Mouse (Mus musculus): ENCODE results near the gene Cbx7.

The Cbx7 gene

DNA sequence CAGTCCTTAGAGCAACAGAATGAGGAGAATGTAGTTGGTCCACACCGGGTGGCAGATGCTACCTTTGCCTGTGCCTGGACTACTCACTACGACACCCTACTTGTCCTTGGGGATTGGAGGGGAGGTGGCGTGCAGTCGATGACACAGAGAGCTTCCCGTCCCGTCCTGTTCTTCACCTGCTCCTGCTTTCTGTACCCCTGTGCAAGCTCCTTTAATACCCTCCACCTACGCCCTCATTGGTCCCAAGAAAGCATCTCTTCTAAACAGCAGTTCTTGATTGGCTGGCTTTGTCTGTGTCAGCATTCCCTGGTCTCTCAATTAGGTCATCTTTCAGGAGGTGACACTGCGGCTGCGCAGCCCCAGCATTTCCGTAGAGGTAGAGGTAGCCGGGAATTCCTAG lies at the start of gene Cbx7:
Gene Cbx7 (minus strand): TSS at position 180 of the 400 bp plus-strand sequence.
- DNase-seq (ENCODE audit: low spot score): no peak

DNA sequence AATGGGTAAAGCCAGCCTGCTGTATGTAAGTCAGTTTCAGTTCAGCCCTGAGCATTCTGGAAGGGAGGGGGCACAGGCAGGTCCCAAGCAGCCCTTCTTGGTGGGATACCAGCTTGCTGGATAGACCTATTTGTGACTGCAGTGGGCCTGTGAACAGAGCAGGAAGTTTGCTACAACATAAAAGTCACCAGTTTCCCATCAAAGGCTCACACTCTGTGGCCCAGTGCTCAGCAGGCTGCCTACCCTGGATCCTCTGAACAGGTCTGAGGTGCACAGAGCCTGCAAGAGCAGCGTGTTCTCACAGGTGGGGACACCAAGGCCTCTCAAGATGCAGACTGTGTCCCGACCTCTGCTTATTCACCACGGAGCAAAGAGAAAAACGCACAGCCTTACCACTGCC lies 49.6 kb upstream of the Cbx7 start:
- no peak for DNase-seq (ENCODE audit: low spot score)

- DNase-seq (ENCODE audit: low spot score): no peak
These were observed 48.7 kb upstream of the Cbx7 start for GRCm38 (mm10) chr15:80019625-80020024.

- no peak for DNase-seq (ENCODE audit: low spot score)
These were observed 48.3 kb upstream of the Cbx7 start for GRCm38 (mm10) chr15:80019220-80019619.

GRCm38 (mm10) chr15:80016563-80017301 lies 45.8 kb upstream of the Cbx7 start:
- DNase-seq (ENCODE audit: low spot score): no peak

- DNase-seq (ENCODE audit: low spot score): no peak
These were observed 44.5 kb upstream of the Cbx7 start for GRCm38 (mm10) chr15:80015211-80015952.

DNA sequence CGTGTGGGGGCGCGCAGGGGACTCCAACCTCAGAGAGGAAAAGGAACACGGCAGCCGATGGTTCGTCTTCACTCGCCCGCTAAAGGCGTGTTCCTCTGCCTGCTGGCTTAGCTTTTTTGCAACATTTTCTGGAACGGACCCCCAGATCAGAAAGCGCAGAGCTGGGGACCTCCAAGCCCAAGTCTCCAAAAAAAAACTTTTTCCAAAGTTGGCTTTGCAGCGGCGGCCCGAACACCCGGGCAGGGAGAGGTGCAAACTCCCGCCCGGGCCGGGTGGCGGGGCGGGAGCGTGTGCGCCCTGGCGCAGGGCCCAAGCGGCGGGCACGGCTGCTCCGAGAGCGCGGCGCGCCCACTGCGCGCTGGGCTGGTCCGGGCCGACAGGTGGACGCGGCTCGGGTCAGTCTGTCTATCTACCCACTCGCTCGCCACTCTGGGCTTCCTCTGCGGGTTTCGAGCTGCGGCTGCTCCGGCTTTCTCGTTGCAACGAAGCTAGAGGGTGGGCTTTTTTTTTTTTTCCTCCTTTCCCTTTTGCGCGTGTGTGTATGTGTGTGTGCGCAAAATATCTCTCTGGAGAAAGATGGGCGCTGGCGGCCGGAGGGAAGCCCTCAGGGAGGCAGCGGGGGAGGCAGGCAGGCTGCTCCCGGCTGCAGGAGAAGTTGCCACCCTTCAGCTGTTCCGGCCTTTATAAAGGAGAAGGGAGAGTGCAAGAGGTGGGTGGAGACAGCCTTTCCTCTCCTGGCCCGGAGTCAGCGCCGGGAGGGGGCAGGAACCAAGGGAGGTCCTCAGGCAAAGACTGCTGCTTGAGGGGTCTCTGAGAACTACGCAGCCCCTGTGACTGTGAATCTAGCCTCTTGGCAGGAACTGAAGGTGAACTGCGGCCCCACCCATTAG lies 43.6 kb upstream of the Cbx7 start, which contains the start of gene Pdgfb:
Gene Pdgfb (minus strand): TSS at position 657 of the 890 bp plus-strand sequence.
- peak; percentile 68 for DNase-seq (ENCODE audit: low spot score)

- no peak for DNase-seq (ENCODE audit: low spot score)
These were observed 43.1 kb upstream of the Cbx7 start for GRCm38 (mm10) chr15:80014031-80014320.

GRCm38 (mm10) chr15:80013256-80014030 lies 42.5 kb upstream of the Cbx7 start:
- no peak for DNase-seq (ENCODE audit: low spot score)

DNA sequence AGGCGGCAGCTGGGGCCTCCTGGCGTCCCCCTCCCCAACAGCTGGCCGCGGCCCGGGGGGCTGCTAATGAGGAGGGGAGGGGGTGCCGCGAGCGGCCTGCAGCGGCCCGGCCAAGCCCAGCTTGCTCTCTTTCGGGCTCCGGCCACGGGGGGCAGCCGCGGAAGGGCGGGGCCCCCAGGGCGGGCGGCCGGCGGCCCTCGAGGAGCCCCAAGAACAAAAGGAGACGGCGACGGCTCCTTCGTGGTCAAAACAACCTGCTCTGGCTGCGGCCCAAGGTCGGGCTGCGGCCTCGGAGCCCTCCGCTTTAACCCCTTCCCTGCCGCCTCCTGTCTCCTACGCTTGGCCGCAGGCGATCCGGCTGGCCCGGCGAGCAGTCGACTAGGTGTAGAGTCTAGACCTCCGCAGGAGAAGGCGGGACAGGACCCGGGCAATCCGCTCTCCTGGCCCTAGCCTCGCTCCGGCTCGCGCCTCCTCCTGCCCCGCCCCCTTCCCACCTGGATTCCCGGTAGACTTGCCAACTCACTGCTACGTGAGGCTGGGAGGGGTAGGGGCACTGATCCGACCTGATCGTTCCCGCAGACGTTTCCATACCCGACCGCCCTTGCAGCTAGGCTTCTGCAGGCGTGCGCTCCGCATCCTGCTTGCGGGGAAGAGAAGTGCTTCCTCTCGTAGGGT lies 41.7 kb upstream of the Cbx7 start:
- peak; percentile 77 for DNase-seq (ENCODE audit: low spot score)

GRCm38 (mm10) chr15:80011778-80012526 lies 41.0 kb upstream of the Cbx7 start:
- peak; percentile 79 for DNase-seq (ENCODE audit: low spot score)

DNA sequence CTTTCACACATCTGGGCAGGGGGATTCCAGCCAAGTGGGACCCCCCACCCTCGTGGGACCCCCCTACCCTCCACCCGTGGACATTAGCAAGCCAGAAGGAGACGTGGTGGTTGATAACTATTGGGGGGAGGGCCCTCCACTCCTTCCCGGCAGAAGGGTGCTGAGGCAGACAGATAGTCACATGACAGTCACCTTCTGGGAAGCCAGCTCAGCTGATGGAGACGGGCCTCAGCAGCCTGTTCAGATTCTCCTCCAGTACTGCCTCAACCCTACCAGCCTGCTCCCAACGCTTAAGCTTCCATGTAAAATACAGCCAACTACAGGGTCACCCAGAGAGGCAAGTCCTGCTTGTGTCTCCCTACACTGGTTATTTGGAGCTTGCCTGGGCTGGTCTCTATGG lies 40.3 kb upstream of the Cbx7 start:
- no peak for DNase-seq (ENCODE audit: low spot score)

GRCm38 (mm10) chr15:80010182-80010558 lies 39.3 kb upstream of the Cbx7 start:
- DNase-seq (ENCODE audit: low spot score): no peak

DNA sequence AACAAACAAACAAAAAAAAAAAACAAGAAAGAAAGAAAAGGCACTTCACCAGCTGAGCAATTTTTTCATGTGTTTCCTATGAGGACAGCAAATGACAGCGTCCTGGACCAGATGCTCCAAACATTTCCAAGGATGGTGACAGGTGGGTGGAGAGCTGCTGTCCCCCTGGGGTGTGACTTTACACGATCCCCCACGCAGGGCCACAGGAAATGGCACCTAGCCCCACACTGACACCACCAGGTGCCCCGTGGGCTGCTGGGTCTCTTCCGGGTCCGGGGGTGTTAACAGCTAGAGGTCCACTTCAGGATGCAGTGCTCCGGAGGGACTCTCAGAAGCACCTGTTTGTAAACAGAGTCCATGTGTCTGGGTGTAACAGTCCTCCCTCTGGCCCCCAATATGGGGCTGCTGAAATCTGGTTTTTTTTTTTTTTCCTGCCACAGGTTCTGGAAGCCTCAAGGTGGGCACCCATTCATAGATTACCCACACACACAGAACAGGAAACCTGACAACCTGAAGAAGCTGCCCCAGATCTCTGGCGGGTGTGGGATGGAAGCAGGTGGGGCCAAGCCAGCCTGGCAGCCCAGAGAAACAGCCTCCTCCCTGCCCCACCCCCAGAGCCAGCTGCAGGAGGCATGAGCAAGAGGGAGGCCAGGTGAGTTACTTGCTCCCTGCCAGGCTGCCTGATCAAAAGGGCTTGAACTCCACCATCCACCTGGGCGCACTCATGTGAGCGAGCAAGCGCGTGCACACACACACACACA lies 38.7 kb upstream of the Cbx7 start:
- DNase-seq (ENCODE audit: low spot score): no peak

DNA sequence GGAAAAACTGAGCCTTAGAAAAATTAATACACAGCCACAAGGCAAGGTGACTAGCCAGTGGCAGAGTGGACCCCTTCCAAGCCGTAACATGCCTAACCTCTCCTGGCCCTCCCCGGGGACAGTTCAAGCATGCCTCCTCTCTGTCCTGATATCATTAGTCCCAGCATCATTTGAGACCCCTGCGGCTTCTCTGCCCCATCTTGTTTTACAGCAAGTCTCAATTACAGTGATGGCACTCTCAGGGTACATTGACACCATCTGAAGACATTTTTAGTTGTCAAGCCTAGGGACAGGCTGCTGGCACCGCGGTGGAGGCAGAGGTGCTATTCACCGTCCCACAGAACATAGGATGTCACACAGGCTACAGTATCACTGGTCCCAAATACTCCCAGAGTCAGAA lies 37.5 kb upstream of the Cbx7 start:
- DNase-seq (ENCODE audit: low spot score): no peak

- DNase-seq (ENCODE audit: low spot score): no peak
These were observed 35.2 kb upstream of the Cbx7 start for GRCm38 (mm10) chr15:80006156-80006555.

GRCm38 (mm10) chr15:80005436-80005835 lies 34.5 kb upstream of the Cbx7 start:
- no peak for DNase-seq (ENCODE audit: low spot score)

DNA sequence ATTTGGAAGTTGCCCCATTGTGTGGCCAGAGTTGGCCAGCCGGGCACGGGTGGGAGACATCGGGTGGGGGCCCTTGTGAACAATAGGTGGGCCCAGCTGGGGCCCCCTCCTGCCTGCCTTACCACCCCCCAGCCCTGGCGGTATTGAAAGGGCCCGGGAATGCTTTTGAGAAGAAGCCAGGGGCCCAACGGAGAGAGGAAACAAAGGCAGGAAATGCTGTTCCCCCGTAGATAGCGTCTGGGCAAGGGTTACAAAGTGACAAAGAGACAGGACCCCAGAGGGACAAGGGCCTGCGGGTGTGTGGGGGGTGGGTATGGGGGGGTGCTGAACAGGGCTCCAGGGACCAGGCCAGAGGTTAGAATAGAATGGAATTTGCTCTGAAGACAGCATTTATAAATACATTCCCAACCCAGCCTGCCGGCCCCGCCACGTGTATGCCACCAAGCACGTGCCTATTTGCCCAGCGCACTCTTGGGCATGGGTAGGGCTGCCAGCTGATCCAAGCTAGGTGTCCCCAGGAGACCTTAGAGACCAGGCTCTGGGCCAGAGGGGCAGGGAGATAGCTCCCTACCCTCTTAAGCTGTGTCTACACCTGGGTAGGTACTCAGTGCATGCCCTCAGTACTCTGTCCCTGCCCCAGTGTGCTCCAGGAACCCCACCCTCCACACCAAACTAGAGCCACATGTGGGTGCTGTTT lies 33.9 kb upstream of the Cbx7 start:
- DNase-seq (ENCODE audit: low spot score): no peak

- no peak for DNase-seq (ENCODE audit: low spot score)
These were observed 32.7 kb upstream of the Cbx7 start for GRCm38 (mm10) chr15:80003581-80003980.
